Mouse (Mus musculus) T-cell, adult 66 days (primary cell): ENCODE measurements around the gene Serpine3. TPM values are rescaled to one million over a fixed set of nuclear protein-coding genes. Genes with fewer than 3 reads are reported as not detected.

Experiments used
- total RNA-seq, 2 experiments: library from RNA; stranded (reverse); gene quantifications; 3 replicates in 1 of 2; 4 replicates in 1 of 2; pipeline ENCODE4 v1.2.4; 2023

The Serpine3 gene
- total RNA-seq = not detected

DNA sequence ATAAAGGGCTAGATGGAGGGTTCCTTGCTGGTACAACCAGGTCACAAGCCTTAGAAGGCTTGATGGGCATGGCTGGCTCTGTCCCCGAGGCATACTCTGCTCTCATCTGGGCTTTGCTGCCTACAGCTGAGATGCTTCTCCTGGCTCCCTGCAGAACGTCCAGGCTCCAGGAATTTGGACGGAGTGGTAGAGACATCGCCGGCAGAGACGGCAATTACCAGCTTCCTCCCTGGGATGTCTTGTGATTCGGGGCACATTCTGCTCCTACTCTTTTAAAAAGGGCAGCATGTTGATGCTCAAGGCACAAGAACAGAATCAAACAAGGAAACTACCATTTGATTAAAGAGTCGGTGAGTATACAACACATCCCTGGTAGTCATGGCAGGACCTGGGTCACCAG, at the start of gene Serpine3:
Serpine3 (plus strand) TSS at position 301 of the 400 bp plus-strand sequence.

Other genes starting within 250 kb of the Serpine3 start
- gene Gucy1b2, start 207.4 kb upstream of the Serpine3 start, total RNA-seq = not detected
- gene Fam124a, start 107.9 kb upstream of the Serpine3 start, total RNA-seq = not detected
- gene Gm4131, start 96.7 kb upstream of the Serpine3 start, total RNA-seq = not detected
- 10 to 100 TPM; 83.3 to 85.8 TPM for gene Ints6, start 97.5 kb downstream of the Serpine3 start, total RNA-seq
- gene Wdfy2, start 174.0 kb downstream of the Serpine3 start, total RNA-seq = 10 to 100 TPM; 10.3 to 10.8 TPM